Mouse (Mus musculus): ENCODE data around the gene Kcnq1.

Kcnq1 gene

DNA sequence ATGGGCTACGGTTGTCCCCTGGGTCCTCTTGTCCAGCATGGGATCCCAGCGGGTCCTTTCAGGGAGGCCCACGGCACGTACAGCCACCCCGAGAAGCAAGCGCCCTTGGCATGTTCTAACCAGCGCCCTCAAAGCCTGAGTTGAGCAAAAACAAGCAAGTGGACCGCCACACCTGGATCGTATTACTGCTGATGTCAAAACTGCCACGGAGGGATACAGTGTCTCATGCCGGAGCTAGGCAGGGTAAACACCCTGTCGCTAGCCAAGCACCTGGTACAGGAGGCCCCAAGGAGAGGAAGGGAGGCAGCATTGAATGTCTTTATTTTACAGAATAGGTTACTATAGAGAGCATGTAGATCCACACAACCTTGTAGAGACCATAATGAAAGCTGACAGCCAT is 310.2 kb downstream of the Kcnq1 start:
- no peak for DNase-seq (ENCODE audit: extremely low spot score)

DNA sequence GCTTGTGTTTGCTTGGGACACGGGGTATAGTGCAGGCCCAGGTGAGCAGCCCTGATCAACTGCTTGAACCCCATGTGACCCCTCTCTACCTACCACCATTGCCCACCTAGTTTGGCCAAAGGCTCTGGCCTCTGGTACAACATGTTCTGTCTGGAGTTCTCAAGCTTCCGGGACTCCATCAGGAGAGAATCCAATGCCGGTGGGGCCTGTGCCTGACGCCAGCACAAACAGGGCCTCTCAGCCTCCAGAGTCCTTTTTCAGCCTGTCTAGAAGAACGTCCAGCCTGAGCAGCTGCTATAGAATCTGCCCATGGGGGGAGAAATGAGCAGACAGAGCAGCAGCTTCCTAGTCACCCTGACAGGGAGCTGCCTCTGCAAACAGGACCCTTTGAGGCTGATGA is 311.7 kb downstream of the Kcnq1 start:
- DNase-seq (ENCODE audit: extremely low spot score): no peak

DNA sequence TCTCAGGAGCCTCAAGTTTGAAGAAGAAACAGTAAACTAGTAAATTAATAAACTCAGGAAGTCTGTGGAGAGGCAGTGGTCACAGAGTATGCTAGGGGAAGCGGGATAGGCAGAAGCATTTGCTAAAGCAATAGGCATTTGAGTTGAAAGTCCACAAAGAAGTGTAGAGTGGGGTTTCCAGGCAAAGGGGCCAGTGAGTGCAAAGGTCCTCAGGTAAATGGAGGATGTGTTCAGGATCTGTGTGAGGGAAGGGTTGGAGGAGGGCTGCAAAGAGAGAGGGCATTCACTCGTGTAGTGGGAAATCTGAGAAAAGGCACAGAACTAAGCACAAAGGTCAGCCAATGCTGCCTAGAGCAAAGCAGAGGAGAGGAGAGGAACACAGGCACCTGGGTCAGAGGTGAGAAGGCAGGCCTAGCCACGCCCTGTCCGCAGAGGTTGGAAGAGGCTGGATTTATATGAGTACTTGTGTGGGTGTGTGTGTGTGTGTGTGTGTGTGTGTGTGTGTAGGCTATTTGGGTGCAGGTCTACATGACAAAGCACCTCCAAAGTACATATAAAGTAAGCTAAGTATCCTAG is 313.5 kb downstream of the Kcnq1 start:
- no peak for DNase-seq (ENCODE audit: extremely low spot score)

DNA sequence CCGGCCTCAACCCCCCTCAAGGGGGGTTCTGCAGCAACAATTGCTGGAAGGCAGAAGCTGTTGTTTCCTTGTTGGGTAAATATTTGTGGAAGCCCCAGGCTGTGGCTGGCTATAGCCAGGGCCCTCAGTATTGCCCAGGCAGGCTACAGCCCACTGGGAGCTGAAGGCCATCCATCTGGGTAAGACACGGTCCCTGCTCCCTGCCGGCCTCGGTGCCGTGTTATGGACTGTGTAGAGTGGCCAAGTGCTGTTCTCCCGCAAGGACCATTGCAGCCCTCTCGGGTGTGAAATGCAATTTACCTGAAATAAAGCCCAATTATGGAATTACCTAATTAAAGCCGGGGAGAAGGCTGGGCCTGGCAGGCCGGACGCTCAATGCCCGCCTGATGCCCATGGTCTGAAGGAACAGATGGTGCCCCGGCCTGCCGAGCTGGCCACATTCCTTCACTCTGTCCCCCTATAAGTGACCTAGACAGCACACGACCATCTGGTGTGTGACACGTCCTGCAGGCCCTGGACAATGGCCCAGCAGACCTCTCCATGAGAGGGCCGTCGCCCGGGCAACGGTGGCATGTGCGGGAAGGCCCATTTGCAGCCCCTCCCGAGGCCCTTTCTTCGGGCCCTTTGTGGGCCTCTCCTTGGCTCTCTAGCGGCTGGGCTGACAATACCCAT is 322.1 kb downstream of the Kcnq1 start:
- DNase-seq (ENCODE audit: extremely low spot score): peak; percentile 66

DNA sequence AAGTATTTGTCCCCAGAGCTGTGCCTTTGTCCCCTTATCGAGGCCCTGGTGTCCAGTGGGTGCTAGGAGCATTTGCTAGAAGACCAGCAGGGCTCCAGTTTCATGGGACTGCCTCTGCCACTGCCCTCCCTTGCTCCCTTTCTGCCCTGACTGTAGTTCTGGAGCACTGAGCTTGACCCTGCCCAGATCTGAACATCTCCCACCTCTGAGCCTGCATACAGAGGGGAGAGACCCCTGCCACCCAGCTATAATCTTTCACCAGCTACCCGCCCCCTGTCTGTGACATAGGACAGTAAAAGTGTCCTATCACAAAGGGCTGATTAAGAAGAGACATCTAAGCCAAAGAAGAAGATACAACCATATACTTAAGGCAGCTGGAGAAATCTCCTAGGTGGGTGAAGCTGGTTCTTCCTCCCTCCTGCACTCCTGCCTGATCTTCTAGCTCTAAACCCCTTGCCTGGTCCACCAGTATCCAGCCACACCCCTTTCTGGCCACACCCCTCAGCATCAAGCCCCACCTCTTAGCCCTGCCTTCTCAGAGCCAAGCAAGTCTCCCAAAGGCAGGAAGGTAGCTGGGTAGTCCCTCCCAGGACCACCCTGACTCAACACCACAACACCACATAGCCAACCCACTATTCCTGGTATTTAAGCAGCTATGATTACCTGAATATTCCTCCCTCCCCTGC is 322.8 kb downstream of the Kcnq1 start:
- peak; percentile 61 for DNase-seq (ENCODE audit: extremely low spot score)

DNA sequence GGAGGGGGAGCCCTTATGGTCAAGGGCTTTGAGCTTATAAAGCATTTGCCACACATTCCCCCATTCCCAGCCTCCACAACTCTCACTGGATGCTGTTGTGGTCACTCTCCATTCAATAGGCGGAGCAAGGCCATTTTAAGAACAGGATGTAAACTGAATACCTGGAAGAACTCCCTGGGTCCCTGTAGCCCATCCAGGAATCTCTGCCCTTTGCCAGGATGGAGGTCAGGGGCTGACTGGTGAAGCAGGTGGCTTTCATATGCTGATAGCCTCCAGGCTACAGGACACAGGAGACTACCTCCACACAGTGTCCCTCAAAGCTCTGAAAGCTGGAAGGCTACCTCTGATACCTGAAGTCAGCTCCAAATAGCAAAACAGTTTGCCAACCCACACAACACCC is 326.5 kb downstream of the Kcnq1 start:
- no peak for DNase-seq (ENCODE audit: extremely low spot score)

DNA sequence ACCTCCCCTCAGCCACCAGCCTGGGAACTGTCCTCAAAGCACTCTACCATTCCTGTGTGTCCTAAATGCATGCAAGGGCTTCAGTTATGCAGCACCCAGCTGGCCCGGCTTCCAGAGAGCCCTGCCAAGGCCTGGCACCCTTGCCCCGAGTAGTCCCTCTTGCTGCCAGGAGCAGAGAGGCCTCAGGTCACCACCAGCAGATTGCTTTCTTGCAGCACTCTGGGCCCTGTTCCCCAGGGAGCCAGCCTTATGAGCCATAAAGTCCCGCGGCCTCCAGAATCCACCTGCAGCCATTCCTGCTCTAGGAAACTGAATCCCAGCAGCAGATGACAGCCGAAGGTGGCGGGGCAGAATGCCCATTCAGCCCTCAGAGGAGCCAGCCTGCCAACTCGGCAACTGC is 327.2 kb downstream of the Kcnq1 start:
- no peak for DNase-seq (ENCODE audit: extremely low spot score)

DNA sequence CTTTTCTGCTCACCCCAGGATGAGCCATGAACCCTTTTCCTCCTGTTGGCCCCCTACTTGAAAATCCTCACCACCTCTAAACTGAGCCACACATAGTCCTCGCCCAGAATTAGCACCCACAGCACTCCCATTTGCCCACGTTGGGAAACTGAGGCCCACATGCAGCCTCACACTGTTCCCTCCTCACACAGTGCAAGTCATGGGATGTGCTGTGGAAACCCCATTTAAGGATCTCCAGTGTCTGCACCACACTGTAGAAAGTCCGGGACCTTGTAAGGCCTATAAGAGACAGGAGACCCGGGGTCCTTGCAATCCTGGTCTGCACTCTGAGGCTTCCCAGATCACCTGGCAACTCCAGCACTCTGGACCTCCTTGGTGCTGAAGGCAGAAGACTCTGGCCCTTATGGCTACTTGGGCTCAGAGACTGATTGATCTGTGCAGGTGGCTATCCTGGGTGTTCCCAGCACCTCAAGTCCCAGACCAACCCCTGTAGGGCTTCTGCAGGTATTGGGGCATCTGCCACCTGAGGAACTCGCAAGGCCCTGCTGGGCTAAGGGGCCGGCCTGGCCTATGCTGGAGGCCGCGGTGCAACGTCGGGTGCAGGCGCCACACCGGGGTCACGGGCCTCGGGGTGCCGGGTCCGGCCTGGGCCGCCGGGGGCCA is 331.2 kb downstream of the Kcnq1 start:
- no peak for DNase-seq (ENCODE audit: extremely low spot score)

DNA sequence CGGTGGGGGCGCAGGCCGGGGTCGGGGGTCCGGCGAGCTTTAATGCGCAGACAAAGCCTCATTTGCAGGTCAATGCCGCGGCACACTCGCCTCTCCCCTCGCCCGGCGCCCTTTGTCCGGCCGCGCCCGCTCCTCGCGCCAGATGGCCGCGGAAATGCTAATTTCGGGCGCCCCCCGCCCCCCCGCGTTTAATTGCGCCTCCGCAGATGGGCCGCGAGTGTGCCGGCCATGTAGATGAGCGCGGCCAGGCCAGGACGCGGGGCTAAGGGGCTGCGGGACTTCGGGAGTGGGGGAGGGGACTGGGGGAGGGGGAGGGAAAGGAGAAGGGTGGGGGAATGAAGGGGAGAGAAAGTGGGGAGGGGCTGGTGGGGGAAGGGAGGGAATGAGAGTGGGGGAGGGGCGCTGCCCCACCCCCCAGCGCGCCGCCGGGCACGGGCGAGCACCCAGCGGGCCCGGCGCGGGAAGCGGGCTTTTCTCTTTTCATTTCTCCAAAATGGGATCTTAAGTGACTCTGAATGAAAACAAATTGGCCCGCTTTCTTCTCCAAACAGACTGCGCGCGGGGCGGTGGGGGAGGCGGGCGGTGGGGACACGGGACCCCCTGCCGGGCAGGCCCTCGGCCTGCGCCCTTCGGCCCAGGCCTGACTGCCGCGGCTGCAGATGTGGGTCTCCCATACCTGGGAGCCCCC is 331.9 kb downstream of the Kcnq1 start:
- DNase-seq (ENCODE audit: extremely low spot score): peak; percentile 82

DNA sequence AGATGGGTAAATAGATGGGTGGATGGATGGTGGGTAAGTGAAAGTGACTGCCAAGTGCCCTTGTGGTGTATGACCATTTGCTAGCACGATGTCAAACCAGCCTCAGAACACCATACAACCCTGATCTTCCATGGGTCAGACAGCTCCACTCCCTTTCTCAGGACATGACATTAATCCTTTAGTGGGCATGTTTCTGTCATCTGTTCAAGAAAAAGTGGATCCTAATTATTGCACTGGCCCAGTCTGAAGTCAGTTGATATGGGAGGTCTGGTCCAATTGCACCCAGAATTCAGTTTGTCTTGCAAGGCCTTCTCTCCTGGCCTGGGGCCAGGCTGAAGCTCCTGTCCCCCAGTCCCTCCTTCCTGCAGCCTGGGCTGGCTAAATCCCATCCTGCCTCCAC is 332.8 kb downstream of the Kcnq1 start:
- DNase-seq (ENCODE audit: extremely low spot score): no peak

DNA sequence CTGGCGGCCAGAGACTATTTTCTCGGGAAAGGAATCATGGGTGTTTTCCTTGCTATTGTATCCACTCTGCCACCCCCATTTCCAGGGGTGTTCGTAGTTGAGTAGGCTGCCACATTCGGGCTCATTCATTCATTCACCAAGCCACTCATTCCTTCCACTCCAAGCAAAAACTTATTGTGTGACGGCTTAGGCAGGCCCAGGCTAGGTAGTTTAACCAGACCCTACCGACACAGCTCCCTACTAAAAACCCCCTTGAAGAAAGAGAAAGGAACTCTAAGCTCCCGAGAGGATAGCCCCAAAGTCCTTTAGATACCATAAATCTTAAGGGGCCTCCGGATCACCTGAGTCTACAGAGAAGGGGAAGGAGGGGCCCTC is 338.4 kb downstream of the Kcnq1 start:
- no peak for DNase-seq (ENCODE audit: extremely low spot score)

DNA sequence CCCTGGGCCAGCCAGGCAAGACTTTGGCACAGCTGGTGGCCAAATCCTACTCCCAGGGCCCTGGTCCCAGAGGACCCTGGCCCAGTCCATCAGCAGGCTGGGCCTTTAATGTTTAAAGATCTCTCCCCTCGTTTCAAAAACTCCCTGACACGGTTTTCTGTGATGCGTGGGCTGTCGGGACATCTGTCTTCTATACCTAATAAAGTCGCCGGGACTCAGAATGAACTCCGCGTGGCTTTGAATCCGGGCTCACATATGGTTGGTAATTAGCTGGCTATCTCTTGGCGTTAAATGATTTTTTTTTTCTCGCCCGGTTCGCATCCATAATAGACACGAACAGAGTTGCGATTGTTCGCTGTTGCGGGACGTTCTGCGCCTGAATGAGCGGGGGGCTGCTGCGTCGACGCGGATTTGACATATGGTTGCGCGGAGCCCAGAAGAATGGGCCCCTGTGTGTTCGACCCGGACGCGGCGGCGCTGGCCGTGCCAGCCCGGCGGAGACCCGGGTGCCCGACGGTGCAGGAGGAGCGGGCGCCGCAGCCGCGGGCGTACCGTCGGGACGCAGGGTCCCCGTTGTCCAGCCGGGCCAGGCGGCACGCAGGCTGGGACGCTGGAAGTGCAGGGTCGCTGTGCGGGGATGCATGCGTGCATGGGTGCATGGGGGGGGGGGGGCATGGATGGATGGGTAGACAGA is 338.9 kb downstream of the Kcnq1 start:
- peak; percentile 32 for DNase-seq (ENCODE audit: extremely low spot score)

DNA sequence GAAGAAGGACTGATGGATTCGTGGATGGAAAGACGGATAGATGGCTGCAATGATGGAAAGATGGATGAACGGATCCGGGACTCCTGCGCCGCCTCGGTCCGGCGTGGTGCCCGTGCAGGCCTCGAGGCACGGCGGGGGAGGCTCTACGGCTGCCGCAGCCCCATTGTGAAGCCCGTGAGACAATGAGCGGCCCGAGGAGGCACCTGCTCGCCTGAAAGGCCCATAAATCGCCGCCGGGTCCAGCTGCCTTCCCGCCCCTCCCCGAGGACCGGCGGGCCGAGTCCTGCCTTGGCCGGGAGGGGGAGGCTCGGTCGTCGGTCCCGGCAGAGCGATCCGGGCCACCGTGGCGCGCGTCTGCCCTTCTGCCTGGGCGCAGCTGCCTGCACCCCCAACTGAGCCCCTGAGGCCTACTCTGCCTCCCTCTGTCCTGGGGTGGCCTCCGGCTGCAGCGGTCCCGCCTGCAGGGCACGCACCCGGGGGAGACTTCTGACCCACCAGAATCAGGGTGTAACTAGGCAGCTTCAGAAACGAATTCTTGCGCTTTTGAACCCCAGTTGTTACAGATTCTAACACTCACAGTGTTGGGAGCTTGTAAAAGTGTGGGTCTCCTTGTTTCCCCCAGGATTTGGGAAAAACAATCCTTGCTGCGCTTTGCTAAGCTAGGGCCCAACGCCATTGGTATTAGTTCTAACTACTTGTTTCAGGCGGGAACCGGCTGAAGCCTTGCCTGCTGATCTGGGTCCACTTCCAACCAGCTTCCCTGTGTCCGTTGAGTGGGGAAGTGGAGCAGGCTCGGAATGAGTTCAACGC is 339.7 kb downstream of the Kcnq1 start:
- DNase-seq (ENCODE audit: extremely low spot score): peak; percentile 55

DNA sequence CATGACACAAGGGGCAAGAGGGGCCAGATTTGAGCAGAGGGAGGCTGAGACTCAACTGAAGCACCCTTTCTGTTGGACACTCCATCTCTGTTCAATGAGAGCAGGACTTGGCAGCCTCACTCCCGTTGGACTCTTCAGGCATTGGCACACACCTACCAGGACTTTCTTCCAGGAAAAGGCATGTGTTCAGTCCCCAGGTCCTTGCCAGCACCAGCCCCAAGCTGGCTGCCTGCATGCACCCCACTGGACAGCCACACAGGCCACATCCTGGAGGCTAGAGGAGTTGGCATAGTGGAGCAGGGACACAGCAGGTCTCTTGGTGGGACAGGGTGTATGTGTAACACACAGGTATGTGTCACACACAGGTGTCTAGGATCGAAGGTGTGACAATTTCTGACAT is 341.0 kb downstream of the Kcnq1 start:
- DNase-seq (ENCODE audit: extremely low spot score): no peak

DNA sequence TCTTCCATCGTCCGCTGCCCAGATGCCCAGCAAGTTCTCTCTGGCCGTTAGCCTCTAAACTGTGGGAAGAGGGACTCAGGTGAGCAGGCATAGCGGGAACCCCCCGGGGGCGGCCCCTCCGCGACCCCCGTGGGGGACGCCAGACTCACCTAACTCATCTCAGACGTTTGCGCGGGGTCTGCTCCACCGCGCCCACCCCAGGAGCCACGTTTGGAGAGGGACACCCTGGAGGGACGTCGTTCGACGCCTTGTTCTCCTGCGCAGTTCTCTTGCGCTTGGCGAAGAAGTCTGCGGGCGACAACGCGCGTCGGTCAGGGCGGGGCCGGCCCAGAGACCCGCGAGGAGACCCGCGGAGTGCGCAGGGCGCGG is 352.8 kb downstream of the Kcnq1 start:
- DNase-seq (ENCODE audit: extremely low spot score): no peak

DNA sequence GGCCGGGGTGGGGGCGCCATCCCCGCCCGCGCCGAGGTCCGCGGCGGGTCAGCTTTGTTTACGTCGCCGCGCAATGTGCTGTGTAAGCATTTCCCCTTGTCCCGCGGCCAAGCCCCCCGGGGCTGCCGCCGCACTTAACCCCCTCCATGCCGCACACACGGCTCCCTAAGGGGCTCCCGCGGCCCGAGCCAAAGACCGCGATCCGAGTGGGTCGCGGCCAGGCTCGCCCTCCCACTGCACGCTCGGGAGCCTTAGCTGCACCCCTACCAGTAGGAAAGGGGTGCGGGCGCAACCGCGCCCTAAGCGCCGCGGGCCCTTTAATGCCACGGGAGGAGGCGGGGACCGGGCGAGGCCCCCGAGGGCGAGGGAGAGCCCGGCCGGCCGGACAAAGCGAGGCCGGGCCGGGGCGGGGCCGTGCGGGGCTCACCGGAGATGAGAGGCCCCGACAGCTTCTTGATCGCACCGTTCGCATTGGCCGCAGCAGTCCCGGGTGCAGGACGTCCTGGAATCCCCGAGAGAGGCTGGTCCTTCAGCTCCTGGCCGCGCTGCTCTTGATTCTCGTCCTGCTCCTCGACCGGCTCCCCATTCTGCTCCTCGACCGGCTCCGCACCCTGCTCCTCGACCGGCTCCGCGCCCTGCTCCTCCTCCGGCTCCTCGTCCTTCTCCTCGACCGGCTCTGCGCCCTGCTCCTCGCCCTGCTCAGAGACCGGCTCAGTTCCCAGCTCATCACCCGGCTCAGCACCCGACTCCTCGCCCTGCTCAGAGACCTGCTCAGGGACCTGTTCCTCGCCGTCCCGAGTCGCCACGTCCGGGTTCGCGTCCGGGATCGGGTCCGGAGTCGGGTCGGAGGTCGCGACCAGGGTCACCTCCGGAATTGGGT is 353.4 kb downstream of the Kcnq1 start:
- DNase-seq (ENCODE audit: extremely low spot score): peak; percentile 40

DNA sequence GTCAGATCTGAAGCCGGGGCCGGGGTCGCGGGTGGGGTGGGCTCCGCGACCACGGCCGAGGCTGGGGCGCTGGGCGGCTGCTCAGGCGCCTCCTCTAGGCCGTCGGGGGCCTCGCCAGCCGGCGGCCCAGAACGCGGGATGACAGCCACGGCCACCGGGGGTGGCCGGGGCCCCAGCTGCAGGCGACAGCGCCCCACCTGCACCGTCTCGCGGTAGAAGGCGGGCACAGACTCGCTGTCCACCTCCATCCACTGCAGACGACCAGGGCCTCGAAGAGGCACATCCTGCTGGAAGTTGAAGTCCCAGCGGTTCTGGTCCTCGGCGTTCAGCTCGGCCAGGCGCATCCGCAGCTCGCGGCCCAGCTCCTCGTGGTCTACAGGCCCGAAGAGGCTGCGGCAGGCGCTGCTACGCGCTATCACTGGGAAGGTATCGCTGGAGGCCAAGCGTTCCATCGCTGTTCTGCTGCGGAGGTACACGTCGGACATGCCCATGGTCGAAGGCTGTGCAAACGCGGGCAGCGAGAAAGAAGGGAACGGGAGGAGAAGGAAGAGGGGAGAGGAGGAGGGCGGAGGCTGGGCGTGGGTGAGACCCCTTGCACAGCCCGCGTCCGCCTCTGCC is 354.2 kb downstream of the Kcnq1 start:
- no peak for DNase-seq (ENCODE audit: extremely low spot score)

DNA sequence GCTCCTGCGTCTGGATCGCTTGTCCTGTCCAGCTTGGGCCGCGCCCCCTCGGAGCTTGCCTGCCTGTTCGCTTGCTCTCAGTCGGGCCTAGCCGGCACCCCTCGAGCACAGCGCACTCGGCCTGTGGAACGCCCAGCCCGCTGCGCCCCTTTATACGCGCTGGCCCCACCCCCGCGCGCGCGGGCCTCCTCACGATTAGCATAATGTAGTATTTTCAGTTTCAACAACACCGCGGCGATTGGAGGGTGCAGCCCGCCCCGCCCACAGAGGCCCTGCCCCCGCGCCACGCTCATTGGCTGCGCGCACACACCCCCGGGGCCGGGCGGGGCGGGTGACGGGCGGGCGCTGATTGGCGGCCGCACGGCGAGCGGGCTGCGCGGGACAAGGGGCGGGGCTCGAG is 354.7 kb downstream of the Kcnq1 start, which contains the start of gene Cdkn1c:
Cdkn1c (minus strand) TSS at position 177 of the 400 bp plus-strand sequence.
- DNase-seq (ENCODE audit: extremely low spot score): peak; percentile 90

DNA sequence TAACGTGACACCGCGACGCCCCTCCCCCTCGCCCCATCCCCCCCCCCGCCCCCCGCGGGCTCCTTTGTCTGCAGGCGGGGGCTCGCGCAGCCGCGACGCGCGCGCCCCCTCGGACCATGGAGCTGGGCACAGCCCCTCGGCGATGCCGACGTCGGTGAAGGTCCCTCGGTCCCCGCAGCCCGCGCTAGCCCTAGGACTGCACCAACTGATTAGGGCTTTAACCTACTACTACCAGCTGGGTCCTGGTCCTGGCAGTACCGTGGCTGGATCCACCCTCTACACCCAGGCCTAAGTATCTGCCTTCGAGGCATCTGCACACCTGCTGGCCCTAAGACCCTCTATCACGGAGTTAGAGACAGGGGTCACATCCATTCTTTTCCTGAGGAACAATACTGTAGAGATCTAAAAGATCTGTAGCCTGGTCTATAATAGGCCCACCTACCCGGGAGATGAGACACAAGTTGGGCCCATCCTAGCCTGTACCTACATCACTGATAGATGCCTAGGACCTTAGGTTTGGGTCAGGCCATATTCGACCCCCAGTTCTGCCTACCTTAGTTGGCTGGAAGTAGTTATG is 355.2 kb downstream of the Kcnq1 start:
- no peak for DNase-seq (ENCODE audit: extremely low spot score)
